In the genomic region with DNA sequence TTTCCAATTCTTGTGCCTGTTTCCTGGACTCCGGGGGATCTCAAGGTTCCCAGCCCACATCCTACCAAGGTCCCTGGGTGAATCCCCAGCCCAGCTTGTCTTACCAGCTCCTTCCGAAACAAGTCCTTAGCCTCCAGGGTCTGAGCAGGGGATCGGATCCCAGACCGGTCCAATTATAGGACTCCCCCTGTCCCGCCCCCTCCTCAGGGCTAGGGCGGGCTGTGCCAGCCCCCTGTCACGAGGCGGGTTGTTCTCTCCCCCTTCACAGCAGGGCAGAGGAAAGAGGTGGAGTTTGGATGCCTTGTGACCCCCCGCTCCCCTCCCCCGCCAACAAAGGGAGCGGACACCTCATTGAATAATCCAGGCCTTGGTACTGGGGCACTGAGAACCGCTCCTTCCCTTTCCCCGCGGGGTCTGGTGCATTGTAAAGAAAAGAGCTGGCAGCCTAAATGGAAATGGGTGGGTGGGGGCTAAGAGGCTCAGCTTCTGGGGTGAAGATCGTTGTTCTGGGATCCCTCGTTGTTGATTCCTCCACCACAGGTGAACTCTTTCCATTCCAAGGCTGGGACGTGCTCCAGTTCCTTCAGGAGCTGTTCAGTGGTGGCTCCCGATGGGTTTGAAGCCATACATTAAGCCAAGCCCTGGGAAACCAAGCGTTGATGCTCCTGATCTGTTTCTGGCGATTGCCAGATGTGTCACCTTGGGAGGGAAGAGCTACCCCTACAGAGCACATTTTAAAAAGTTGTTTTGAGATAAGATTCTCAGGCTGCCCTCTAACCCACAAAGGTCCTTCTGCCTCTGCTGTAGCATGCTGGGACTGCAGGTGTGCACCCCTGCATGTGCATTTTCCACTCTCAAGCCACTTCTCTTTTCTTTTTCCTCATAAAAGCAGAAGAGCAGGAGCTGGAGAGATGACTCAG, we compare ENCODE assay signal across 9 mouse cellular contexts. TPM values are rescaled to one million over a fixed set of nuclear protein-coding genes. Genes with fewer than 3 reads are reported as not detected.
DNase-seq lines count a peak whose midpoint lies in the region; ATAC-seq and TF ChIP-seq lines count a peak whose summit lies in the region.
"Had no signal": no experiment of that assay in that cellular context is flagged by ENCODE, and none has a peak within 500 bp of the region (broad histone marks: within the 10 kb centered on the region; RNA-seq: fewer than 3 reads in every experiment).

A gene (minus strand): TSS at position 282 of the 920 bp plus-strand sequence.

- H3K27me3 ChIP-seq in heart, embryonic 12.5 days (replicated peaks), result no peaks in the 10 kb centered on the region
- no peaks in the 10 kb centered on the region for H3K27me3 ChIP-seq in kidney, embryonic 15.5 days
- no peaks in the 10 kb centered on the region for H3K27me3 ChIP-seq in limb, embryonic 15.5 days
- no peaks in the 10 kb centered on the region for H3K27me3 ChIP-seq in midbrain, embryonic 14.5 days (ENCODE audit: control insufficient read depth, insufficient read depth, low read length)
- no peaks in the 10 kb centered on the region for H3K27me3 ChIP-seq in stomach, postnatal 0 days (ENCODE audit: control insufficient read depth, insufficient read depth, low read length)
- H3K27me3 ChIP-seq: Patski had no signal

- TF ChIP-seq EP300 in stomach, postnatal 0 days (optimal IDR thresholded peaks at IDR 0.05), result no peak

- peak within 1 kb of the TSS; percentile 55 for H3K4me3 ChIP-seq in heart, embryonic 12.5 days
- H3K4me3 ChIP-seq in kidney, embryonic 15.5 days (replicated peaks), result peak within 1 kb of the TSS; percentile 42
- peak within 1 kb of the TSS; percentile 31 for H3K4me3 ChIP-seq in limb, embryonic 15.5 days
- H3K4me3 ChIP-seq in midbrain, embryonic 14.5 days (replicated peaks; ENCODE audit: low read depth, low read length), result peak within 1 kb of the TSS; percentile 27
- H3K4me3 ChIP-seq in stomach, postnatal 0 days (ENCODE audit: low read depth, low read length), result peak within 1 kb of the TSS; percentile 37

- peaks cover 46% of the 10 kb centered on the region for H3K4me1 ChIP-seq in heart, embryonic 12.5 days (replicated peaks)
- peaks cover 52% of the 10 kb centered on the region for H3K4me1 ChIP-seq in kidney, embryonic 15.5 days
- peaks cover 32% of the 10 kb centered on the region for H3K4me1 ChIP-seq in limb, embryonic 15.5 days
- peaks cover 16% of the 10 kb centered on the region for H3K4me1 ChIP-seq in midbrain, embryonic 14.5 days (ENCODE audit: control insufficient read depth, insufficient read depth, low read length)
- H3K4me1 ChIP-seq in stomach, postnatal 0 days (replicated peaks; ENCODE audit: control insufficient read depth, insufficient read depth), result peaks cover 8% of the 10 kb centered on the region

- peaks cover 45% of the 10 kb centered on the region for H3K36me3 ChIP-seq in heart, embryonic 12.5 days
- H3K36me3 ChIP-seq in kidney, embryonic 15.5 days, result peaks cover 41% of the 10 kb centered on the region
- peaks cover 35% of the 10 kb centered on the region for H3K36me3 ChIP-seq in limb, embryonic 15.5 days
- H3K36me3 ChIP-seq in midbrain, embryonic 14.5 days (ENCODE audit: control insufficient read depth, insufficient read depth, low read length), result peaks cover 22% of the 10 kb centered on the region
- H3K36me3 ChIP-seq in stomach, postnatal 0 days (ENCODE audit: control insufficient read depth, insufficient read depth, low read length), result no peaks in the 10 kb centered on the region

- H3K9me3 ChIP-seq in heart, embryonic 12.5 days (replicated peaks), result no peaks in the 10 kb centered on the region
- H3K9me3 ChIP-seq in kidney, embryonic 15.5 days (replicated peaks), result no peaks in the 10 kb centered on the region
- H3K9me3 ChIP-seq in limb, embryonic 15.5 days, result no peaks in the 10 kb centered on the region; the same call in 1 of the 2 replicates
- H3K9me3 ChIP-seq in midbrain, embryonic 14.5 days (ENCODE audit: control insufficient read depth, low read length), result no peaks in the 10 kb centered on the region
- no peaks in the 10 kb centered on the region for H3K9me3 ChIP-seq in stomach, postnatal 0 days (ENCODE audit: control insufficient read depth, low read length)

- DNase-seq in spleen, adult 18-20 months, result peak; percentile 36 to 47
- DNase-seq in spleen, adult 12 weeks (ENCODE audit: low spot score), result no peak
- peak; percentile 59 for DNase-seq in midbrain, embryonic 14.5 days
- DNase-seq in stomach, postnatal 0 days (ENCODE audit: low spot score), result peak; percentile 46

- H3K9ac ChIP-seq in heart, embryonic 12.5 days, result peak within 1 kb of the TSS; percentile 68
- H3K9ac ChIP-seq in kidney, embryonic 15.5 days, result peak within 1 kb of the TSS; percentile 40
- peak within 1 kb of the TSS; percentile 23; the same call in 1 of the 2 replicates for H3K9ac ChIP-seq in limb, embryonic 15.5 days
- H3K9ac ChIP-seq in midbrain, embryonic 14.5 days (replicated peaks; ENCODE audit: low read length), result peak within 1 kb of the TSS; percentile 57
- H3K9ac ChIP-seq in stomach, postnatal 0 days (ENCODE audit: low read length), result peak within 1 kb of the TSS; percentile 51

- no peak for ATAC-seq in erythroid progenitor cell, adult 5-6 weeks (replicated peaks; ENCODE audit: low FRiP score, poor library complexity, severe bottlenecking)
- peak; percentile 68 for ATAC-seq in heart, embryonic 12.5 days (ENCODE audit: insufficient number of reproducible peaks, low FRiP score)
- peak; percentile 44; the same call in 1 of the 2 replicates for ATAC-seq in kidney, embryonic 15.5 days (replicated peaks; ENCODE audit: low FRiP score)
- 0 out of 2 replicates have a peak, but pooled peaks have one; percentile 41 for ATAC-seq in limb, embryonic 15.5 days (ENCODE audit: insufficient number of reproducible peaks, low FRiP score, low TSS enrichment, low read depth)
- peak; percentile 44 for ATAC-seq in midbrain, embryonic 14.5 days (ENCODE audit: low FRiP score, low TSS enrichment)
- 0 out of 2 replicates have a peak, but pooled peaks have one; percentile 27 for ATAC-seq in stomach, postnatal 0 days (ENCODE audit: low FRiP score, low TSS enrichment)
- ATAC-seq: Patski had no signal

- WGBS in heart, embryonic 12.5 days, result 3% methylated on average over 20 of the region's 20 CpGs
- WGBS in kidney, embryonic 15.5 days, result 1% methylated on average over 20 of the region's 20 CpGs
- 2% methylated on average over 20 of the region's 20 CpGs for WGBS in limb, embryonic 15.5 days
- 1% methylated on average over 20 of the region's 20 CpGs for WGBS in midbrain, embryonic 14.5 days
- 7% methylated on average over 19 of the region's 20 CpGs for WGBS in stomach, postnatal 0 days

- H3K27ac ChIP-seq in heart, embryonic 12.5 days (ENCODE audit: poor library complexity, severe bottlenecking), result peak within 1 kb of the TSS; percentile 61
- peak within 1 kb of the TSS; percentile 60 for H3K27ac ChIP-seq in kidney, embryonic 15.5 days
- peak within 1 kb of the TSS; percentile 47 for H3K27ac ChIP-seq in limb, embryonic 15.5 days
- no peak within 1 kb of the TSS for H3K27ac ChIP-seq in midbrain, embryonic 14.5 days (replicated peaks; ENCODE audit: low read depth, low read length)
- peak within 1 kb of the TSS; percentile 50 for H3K27ac ChIP-seq in stomach, postnatal 0 days (replicated peaks)

- peak; percentile 26; the same call in 1 of the 2 replicates for TF ChIP-seq CTCF in stomach, postnatal 0 days (IDR thresholded peaks at IDR 0.05; ENCODE audit: low read depth)

- peak within 1 kb of the TSS; percentile 86 for H3K4me2 ChIP-seq in heart, embryonic 12.5 days
- H3K4me2 ChIP-seq in kidney, embryonic 15.5 days, result peak within 1 kb of the TSS; percentile 72
- H3K4me2 ChIP-seq in limb, embryonic 15.5 days, result peak within 1 kb of the TSS; percentile 58
- peak within 1 kb of the TSS; percentile 60 for H3K4me2 ChIP-seq in midbrain, embryonic 14.5 days (ENCODE audit: low read length)
- H3K4me2 ChIP-seq in stomach, postnatal 0 days (replicated peaks; ENCODE audit: low read depth), result peak within 1 kb of the TSS; percentile 59

RNA-seq across cellular contexts. Expression of the gene that starts here (rescaled TPM):
- 49.9 and 66.0 TPM in 2 replicates for total RNA-seq in erythroid progenitor cell, adult 5-6 weeks (2015; ENCODE audit: low replicate concordance)
- 260 and 282 TPM in 2 replicates for total RNA-seq in erythroid progenitor cell, adult 5-6 weeks (2017; ENCODE audit: low replicate concordance)
- 399 and 400 TPM in 2 replicates for polyA plus RNA-seq in heart, embryonic 12.5 days (2016; fragmentation: Nextera tagmentation; extraction: Ambion mirVana)
- 259 and 340 TPM in 2 replicates for polyA plus RNA-seq in kidney, embryonic 15.5 days (2015; fragmentation: Nextera tagmentation; extraction: Ambion mirVana)
- polyA plus RNA-seq in limb, embryonic 15.5 days (2015; fragmentation: Nextera tagmentation; extraction: Ambion mirVana), result 409 and 468 TPM in 2 replicates
- polyA plus RNA-seq in midbrain, embryonic 14.5 days (2014; fragmentation: Nextera tagmentation; extraction: Ambion mirVana), result 163 and 265 TPM in 2 replicates
- polyA plus RNA-seq in stomach, postnatal 0 days (2015; fragmentation: Nextera tagmentation; extraction: Ambion mirVana), result 383 and 436 TPM in 2 replicates
